Mouse (Mus musculus) lung, postnatal 10 days (tissue): Measurements from ENCODE around the gene Trrap.

ENCODE experiments used
- DNase-seq: peaks from one replicate; pipeline ENCODE4 v3.0.0; 2021

Gene Trrap

DNA sequence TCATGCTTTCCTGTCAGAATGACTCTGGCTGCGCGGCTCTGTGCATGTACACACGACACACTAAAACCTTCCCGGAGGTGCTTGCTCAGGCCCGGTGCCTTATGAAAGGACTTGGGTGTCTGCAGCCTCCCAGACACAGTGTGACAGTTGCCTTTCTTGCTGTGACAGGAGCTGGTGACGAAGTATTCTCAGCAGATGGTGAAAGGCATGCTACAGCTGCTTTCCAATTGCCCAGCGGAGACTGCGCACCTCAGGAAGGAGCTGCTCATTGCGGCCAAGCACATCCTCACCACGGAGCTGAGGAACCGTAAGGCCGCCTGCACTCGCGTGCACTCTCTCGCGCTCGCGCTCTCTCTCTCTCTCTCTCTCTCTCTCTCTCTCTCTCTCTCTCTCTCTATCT, 18.9 kb downstream of the Trrap start:
- no peak for DNase-seq

DNA sequence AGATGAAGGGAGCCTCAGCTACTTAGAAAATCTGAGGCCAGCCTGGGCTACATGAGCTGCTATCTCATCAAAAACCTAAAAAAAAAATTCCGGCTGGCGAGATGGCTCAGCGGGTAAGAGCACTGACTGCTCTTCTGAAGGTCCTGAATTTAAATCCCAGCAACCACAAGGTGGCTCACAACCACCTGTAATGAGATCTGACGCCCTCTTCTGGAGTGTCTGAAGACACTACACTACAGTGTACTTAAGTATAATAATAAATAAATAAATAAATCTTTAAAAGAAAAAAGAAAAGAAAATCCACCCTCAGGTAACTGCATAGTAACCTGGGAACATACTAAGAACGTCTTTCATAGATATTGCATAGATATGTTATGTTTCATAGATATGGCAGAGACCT, 25.8 kb downstream of the Trrap start:
- no peak for DNase-seq

DNA sequence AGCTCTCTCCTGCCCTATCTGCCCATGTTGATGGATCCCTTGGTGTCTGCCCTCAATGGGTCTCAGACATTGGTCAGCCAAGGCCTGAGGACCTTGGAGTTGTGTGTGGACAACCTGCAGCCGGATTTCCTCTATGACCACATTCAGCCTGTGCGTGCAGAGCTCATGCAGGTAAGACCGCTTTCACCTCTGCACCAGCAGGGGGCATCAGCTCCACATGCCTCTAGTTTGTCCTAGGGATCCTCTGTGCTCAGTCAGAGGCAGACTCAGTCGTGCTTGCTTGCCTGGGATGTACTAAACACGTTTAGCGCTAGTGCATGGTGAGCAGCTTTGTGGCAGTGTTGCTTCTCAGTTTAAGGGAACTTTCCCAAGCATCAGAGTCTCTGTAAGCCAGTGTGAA, 27.2 kb downstream of the Trrap start:
- DNase-seq: peak; percentile 10

DNA sequence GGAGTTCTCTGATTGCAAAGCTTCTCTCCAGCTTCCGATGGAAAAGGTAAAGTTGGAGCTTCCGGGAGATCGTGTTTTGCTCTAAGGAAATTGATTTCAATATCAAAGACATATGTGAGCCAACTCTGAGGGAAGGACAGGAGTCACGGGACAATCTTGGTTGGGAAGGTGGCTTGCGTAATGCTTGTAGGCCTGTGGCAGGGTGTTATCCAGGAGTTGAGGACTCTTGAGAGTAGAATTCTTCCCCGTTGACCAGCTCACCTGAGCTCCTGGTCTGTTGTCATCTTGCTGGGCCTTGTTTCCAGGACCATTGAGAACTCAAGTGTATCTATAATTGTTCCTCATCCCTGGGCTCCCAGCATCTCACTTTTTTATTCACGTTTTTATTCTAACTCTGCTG, 29.6 kb downstream of the Trrap start:
- no peak for DNase-seq

DNA sequence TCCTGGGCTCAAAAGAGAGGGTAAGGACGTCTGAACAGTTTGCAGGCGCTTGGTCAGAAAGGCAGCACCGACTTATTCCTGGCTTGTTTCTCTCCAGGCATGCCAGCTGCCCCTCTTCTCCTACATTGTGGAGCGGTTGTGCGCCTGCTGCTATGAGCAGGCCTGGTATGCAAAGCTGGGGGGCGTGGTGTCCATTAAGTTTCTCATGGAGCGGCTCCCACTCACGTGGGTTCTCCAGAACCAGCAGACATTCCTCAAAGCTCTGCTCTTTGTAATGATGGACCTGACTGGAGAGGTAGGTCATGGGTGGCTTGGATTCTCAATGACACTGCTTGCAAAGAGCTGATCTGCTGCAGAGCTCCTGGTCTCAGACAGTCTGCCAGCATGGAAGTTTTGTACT, 35.5 kb downstream of the Trrap start:
- no peak for DNase-seq

DNA sequence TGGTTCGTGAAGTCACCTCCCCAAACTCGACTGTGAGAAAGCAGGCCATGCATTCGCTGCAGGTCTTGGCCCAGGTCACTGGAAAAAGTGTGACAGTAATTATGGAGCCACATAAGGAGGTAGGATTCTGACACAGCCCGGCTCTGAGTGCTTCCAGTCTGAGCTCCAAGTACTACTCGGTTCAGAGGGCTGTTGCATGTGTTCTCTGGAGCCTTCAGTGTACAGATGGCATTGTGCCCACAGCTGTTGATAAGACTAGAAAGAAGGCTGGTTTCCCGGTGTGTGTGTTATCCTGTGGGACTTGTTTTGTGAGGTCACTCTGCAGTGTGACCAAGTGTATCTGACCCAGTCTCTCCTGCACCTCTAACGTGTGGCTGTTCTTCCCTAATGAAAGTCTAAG, 36.6 kb downstream of the Trrap start:
- DNase-seq: no peak

DNA sequence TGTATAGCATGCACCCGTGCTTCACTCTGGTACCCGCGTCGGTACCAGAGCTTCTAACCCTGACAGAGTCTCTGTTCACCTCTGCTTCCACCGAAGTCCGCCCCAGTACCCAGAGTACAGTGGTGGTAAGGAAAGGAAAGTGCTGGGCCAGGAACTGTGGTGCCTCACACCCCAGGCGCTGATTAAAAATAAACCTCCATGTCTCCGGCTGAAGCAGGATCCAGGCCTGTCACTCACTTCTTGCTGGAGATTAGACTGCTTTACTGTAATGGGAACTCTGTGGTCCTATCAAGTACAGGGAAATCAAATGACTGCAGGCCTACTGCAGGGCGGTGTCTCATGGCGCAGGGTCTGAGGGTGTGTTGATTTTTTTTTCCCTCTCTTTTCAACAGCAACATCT, 39.4 kb downstream of the Trrap start:
- no peak for DNase-seq

DNA sequence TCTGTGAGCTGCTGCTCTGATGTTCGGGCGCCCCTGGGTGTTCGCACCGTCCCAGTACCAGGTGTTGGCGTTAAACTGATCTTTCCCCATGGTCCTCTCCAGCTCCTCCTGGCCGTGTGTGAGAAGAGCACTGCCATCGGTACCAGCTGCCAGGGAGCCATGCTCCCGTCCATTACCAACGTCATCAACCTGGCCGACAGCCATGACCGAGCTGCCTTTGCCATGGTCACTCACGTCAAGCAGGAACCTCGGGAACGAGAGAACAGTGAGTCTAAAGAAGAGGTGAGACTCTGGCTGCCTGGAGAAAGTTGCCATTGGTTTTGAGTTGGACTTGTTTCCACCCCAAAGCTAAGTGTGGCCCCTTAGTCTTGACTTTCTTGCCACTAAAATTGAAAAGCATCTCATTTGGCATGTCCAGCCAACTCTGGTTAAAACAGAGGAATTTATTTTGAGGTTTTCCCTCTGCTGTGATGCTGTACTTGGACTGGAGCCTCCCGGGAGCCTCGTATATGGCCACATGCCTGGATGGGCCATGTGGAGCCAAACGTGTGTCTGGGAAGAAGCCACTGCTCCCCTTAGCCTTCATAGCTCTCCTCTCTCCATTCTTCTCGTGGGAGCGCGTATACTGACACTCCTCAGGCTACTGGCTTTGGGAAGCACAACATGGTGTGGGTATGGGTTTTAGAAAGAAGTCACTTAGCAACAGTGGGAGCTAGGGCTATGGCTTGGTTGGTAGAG, 61.0 kb downstream of the Trrap start:
- peak; percentile 23 for DNase-seq

DNA sequence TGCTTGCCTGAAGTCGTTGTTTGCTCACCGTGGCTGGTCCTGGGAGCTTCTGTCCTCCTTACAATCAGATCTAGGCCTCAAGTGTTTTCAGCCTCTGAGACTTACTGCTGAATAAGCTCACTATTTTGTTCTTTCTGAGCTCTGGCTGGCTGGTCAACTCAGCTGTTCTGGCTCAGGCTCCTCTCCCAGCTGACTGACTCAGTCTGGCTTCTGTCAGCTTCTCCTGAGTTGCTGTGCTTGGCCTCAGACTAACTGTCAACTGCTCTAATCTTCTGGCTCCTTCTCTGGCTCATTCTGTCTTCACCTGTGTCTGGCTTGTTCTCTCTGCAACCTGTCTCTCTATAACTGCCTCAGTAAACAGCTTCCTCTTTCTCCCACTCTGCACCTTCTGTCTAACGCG, 62.1 kb downstream of the Trrap start:
- DNase-seq: no peak

DNA sequence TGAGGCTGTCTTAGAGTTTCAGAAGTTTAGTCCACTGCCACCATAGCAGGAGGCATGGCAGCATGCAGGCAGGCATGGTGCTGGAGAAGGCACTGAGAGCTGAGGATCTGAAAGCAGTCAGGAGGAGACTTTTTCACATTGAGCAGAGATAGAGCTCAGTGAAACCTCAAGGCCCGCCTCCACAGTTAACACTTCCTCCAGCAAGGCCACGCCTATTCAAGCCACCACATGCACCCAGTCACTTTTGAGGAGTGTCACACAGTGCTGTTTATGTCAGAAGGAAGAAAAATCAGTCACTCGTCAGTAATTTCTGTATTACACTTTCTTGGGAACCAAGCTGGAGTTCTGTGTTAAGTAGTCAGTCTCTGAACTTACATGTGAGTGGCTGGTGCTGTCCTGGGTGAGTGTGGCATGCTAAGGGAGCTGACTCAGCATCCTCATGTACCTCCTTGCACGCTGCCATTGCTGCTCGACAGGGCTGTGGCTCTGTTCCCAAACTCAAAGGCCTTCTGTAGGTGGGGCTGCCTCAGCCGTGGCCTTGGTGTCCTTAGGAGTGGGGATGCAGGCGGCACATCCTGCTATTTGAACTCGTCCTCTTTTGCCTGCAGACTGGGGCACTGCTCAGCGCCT, 64.4 kb downstream of the Trrap start:
- no peak for DNase-seq

DNA sequence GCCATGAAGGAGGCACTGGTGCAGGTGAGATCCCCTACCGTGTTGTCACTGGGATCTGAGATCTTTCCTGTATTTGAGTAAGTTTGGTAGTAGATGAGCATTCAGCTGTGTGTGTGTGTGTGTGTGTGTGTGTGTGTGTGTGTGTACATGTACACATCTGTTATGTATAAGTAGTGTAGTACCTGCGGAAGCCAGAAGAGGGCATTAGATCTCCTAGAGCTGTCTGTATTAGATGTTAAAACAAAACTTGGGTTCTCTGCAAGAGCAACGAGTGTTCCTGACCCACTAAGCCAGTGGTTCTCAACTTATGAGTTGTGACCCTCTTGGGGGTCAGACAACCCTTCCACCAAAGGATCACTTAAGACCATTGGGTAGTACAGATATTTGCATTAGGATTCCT, 68.6 kb downstream of the Trrap start:
- DNase-seq: peak; percentile 50

DNA sequence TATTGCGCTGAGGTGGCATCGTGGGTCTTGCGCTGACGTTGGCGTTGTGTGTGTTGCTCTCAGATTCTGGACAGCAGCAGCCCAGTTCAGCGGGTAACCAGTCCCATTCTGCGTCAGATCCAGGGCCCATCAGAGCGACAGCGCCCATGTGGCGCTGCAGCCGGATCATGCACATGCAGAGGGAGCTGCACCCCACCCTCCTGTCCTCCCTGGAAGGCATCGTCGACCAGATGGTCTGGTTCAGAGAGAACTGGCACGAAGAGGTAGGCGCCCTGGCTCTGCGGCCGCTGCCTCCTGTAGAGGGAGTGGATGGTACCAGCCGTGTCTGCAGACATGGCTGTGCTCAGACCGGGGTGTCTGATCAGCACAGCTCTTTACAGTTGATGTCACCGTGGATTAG, 77.8 kb downstream of the Trrap start:
- DNase-seq: no peak

DNA sequence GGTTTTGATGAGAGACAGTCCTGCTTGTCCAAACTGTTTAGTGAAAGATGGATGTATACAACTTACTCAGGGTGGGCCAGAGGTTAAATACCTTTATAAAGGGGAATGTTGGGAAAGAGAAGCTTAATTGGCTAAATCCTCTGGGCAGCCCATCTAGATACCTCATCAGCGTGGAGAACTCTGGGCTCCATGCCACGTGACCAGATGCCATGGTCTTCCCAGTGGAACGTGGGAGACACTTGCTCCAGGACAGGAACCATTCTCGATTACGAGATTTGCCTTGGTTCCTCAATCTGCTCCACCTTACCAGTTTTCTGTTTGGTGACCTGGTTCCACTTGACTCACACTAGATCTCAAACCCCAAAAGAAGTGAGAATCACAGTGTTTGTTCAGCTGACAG, 81.2 kb downstream of the Trrap start:
- no peak for DNase-seq

DNA sequence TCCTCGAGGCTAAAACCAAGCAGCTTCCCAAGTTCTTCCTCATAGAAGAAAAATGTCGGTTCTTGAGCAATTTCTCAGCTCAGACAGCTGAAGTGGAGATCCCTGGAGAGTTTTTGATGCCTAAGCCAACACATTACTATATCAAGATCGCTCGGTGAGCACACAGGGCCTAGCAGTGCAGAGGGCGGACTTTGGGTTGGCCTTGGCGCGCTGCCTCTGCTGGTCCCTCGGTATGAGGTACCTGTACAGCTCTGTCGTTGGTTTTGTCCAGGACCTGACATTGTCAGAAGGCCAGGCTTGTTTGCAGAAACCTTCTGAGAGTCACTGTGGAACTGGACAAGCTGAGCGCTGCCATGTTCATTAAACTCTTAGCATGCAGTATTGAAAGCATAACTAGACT, 82.4 kb downstream of the Trrap start:
- no peak for DNase-seq

DNA sequence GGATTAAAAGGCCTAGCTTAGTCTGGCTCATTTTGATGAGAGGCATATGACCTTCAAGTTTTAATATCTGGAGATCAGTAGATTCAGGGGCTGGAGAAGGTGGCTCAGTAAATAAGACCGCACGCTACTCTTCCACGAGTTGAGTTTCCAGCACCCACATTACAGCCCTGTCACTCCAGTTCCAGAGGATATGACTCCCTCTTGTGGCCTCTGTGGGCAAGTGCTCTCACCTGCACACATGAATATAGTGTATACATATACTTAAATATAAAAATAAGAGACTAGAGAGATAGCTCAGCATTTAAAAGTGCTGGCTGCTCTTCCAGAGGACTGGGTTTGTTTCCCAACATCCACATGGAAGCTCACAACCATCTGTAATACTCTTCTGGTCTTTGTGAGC, 84.3 kb downstream of the Trrap start:
- DNase-seq: no peak

DNA sequence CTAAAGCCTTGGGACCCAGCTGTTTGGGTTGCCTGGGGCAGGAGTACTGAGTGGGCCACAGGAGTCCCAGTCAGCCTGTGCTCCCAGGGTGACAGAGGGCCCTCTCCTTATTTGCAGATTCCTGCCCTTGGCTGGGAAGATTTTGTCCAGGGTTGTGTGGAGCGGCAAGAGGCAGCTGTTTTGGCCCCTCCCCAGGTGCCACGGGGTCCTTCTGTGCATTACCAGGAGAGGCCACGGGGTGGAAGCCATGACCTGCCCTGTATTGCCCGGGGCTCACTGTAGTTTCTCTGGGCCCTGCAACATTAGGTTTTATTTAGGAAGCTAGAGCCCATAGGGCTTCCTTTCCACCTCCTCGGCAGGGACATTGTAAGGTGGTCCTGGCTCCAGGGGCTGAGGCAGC, 86.4 kb downstream of the Trrap start:
- DNase-seq: no peak

DNA sequence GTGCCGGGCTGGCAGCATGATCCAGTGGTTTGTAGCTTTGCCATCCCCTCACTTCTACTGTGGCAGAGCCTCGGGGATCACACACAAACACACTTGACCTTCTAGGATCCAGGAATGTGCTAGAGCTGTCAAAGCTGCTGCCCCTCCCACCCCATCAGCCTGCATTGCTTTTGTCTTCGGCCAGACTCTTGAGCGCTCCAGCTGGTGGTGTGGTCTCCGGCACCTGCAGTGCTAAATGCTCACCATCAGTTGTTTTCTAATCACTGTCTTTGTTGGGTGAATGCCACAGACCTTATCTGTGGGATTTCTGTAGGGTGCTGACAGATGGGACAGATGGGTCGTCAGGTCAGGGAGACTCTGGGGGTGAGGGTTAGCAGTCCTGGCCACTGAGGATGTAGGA, 88.4 kb downstream of the Trrap start:
- no peak for DNase-seq

DNA sequence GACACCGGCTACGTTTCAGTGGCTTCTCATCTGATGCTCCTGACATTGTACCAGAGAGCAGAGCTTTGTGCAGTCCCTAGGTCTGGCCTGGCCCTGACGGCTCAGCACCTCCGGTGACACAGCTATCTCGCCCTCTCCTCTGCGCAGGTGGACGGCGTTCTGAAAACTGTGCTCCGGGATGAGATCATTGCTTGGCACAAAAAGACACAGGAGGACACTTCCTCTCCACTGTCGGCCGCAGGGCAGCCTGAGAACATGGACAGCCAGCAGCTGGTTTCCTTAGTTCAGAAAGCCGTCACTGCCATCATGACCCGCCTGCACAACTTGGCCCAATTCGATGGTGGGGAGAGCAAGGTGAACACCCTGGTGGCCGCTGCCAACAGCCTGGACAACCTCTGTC, 91.0 kb downstream of the Trrap start:
- no peak for DNase-seq

DNA sequence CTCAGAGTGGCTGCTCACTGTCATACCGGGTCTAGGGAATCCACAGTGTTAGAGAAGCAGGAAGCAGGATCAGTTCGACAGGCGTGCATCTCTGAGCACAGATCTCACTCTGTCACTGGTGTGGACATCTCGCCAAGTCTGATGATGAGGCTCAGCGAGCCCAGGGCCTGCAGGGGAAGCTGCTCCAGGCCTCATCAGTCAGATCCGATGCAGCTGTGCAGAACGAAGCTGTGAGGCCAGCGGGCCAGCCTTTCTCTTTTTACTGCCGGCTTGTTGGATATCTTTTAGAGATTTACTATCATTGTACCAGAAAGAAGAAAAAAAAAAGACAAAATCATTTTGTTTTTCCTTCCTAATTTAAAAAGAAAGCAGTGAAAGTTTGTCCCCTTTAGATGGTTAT, 91.8 kb downstream of the Trrap start:
- no peak for DNase-seq

DNA sequence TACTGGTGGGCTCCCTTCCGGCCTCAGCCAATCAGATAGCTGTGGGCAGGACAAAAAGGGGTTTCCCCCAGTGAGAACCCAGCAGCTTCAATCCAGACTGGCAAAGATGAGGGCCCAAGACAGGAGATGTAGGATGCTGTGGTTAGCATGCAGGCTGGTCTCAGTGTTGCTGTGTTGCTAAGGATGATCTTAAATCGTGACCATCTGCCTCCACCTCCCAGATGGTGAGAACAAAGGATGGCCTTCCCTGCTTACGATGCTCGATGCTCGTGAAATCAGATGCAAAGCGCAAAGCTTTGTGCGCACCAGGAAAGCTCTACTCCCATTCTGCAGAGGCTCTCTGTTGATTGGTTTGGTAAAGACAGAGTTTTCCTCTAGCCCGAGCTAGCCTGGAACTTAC, 93.4 kb downstream of the Trrap start:
- DNase-seq: no peak

DNA sequence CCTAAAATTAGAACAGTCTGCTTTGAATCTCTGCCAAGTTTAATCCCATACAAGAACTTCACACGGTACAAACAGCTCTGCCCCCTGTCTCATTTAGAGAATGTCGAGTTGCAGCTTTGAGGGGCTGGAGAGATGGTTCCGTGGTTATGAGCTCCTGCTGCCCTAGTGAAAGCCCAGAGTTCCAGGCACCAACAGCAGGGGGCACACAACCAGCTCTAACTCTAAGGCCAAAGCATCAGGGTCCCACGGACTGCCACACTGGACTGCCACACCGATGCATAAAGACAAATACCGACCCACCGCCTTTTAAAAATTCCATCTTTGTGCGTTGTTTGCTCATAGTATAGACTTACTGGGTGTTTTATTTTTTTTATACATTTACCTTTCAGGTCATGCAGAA, 99.4 kb downstream of the Trrap start:
- DNase-seq: no peak

DNA sequence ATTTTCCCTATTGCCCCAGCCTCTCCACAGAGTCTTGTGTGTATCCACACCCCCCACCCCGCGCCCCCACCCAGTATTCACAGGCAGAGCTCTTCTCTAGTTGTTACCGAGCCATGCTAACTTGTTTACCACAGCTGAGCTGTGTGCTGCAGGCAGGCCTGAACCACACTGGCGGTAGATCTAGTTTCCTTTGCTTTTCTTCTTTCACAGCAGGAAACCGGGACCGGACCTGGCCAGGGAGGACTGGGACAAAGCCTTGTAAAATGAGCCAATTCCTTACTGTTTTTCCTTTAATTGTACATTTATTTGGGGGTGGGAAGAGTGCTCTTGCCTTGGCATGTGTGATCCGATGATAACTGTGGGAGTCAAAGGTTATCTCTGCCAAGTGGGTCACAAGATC, 101.9 kb downstream of the Trrap start:
- DNase-seq: no peak

DNA sequence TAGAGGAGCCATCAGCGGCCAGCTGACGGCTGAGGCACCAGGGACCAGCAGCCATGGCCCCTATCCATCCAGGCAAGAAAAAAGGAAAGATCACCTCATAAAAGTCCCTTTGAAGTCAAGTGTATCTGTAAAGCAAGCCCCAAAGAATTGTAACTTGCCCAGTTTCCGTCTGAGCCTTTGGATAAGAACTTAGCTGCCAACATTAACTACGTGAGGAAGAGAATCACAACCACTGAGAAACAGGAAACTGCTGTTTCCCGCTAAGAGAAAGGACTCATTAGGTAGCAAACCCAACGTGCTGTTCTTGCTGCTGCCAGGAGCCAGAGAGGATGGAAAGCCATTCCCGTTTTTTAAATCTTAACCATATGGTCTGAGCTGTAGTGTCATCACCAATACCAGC, 103.2 kb downstream of the Trrap start:
- no peak for DNase-seq

DNA sequence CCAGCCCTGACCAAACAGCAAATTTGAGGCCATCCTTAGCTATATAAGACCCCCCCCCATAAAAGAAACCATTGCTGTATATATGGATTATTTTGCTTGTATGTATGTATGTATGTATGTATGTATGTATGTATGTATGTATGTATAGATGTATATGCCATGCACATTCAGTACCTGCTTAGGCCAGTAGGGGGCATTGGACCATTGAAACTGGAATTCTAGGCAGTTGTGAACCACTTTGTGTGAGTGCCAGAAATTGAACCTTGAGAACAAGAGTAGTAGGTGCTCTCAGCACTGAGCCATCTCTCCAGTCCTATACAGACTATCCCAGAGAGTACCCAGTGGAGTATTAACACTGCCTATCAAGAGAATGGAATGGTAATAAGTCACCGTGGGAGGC, 104.2 kb downstream of the Trrap start:
- no peak for DNase-seq

DNA sequence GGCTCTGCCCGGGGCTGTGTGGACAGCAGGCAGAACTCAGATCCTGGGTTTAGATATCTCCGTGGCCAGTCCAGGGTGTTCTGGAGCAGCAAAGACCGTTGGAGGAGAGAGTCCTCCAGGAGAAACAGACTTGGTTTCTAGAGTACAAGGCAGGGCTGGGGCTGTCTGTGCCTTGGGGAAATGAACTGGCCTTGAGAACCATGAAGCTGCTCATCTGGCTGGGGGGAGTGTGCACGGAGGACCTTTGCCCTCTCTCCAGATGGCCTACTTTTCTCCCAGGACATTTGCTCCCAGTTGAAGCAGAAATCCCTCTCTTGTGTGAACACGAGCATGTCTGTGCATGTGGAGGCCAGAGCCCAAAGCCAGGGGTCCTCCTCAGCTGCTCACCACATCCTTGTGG, 104.8 kb downstream of the Trrap start:
- no peak for DNase-seq
